Mouse (Mus musculus) left cerebral cortex, adult 9 months (tissue): ENCODE data around the gene Actr1a.

Experiments
- DNase-seq, 2 experiments: peaks; one replicate each; pipeline ENCODE4 v3.0.0; 2022; ENCODE audit warnings: low spot score in 2 of 2

Actr1a gene

DNA sequence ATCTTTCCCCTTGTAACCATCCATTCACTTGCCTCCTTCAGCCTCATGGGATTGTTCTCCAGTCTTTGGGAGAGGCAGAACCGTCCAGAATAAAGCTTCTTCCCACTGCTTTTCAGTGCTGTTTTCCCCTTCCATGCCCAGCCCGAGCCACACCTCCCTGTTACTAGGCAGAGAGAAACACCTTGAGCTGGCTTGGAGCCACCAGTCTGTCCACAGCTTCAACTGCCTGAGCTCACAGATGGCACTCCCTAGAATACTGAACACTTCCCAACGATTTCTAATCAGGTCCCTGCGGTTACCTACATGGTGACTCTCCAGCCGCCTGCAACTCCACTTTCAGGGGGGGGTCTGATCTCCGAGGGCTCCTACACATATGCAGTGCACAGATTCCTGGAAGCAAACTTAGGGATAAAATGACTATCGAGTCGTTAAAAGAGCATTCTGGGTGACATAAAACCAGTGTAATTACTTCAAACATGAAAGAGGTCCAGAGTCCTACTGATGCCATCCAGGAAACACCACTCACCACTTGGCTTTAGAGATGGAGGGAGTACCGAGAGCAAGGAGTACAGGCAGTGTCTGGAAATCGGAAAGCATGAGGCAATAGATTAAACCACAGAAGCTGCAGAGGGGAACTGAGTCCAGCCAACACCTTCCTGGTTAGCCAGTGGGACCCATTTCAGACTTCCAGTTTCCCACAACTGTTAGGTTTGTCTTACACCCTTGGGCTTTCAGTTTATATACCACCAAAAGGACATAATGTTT lies 45.2 kb downstream of the Actr1a start, which contains the start of gene 2310034G01Rik:
Gene 2310034G01Rik (minus strand): TSS at position 135 of the 765 bp plus-strand sequence.
- no peak for DNase-seq

DNA sequence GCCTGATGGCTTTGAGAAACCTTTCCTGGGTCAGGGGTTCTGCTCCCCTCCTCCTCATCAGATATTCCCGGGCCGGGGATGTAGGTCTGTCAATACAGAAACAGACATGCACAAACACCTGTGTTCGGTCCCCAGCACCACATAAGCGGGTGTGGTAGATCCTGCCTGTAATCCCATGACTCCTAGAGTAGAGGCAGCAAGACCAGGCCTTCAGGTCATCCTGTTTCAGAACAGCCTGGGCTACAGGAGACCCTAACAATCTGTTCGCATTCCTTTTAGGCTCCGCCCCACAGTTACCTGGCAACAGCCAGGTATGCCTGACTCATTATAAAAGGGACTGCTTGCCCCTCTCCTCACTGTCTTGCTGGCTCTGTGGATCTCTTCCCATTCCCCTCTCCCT lies 46.0 kb downstream of the Actr1a start:
- no peak for DNase-seq

DNA sequence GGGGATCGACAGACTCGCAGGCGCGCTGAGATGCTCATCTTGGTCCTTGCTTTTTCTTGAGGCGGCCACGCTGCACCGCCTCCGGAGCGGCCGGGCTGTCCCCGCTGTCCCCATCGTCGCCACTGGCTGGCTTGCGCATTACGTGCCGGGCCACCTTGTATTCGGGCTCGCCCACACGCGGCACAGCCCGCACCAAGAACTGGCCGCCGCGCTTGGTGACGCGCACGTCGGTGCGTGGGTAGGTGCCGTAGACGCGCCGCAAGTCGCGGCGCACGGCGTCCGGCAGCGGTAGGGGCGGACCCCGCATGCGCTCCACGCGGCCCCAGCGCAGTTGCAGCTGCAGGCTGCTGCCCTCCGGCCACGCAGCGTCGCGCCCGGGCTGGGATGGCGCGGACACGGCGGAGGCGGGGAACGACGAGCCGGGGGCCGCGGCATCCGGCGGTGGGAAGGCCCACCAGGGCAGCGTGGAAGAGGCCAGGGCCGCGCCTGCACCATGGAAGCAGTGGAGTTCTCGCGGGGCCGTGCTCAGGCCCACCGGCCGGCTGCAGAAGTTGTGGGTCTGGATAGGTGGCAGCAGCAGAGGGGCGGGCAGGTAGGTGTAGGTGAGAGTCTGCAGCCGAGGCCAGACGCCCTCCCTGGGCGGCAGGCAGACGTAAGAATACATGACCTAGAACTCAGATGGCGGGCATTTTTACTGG lies 46.6 kb downstream of the Actr1a start:
- peak; percentile 85 to 93 for DNase-seq

DNA sequence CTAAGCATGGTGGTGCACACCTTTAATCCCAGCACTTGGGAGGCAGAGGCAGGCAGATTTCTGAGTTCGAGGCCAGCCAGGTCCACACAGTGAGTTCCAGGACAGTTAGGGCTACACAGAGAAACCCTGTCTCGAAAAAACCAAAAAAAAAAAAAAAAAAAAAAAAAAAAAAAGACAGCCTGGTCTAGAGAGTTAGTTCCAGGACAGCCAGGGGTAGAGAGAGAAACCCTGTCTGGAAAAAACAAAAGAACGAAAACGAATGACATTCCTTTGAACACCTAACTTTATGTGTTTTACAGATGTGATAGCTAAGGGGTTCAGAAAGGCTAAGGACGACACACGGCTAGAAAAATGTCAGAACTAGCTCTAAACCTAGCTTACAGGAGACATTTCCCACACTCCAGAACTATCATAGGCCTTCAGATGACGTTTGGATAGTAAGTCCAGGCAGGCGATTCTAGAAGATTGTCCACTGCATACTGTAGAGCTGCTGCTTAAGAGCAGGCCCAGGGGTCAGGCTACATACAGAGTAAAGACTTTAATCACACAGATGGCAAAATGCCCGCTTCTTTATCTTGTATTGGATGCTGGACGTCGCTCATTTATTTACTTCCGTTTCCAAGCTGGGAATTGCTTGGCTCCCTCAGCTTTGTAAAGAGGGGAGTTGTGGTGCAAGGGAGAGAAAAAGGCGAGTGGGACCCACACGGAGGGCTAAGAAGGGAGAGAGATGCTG lies 47.4 kb downstream of the Actr1a start:
- peak in 1 of 2 experiments; percentile 32 for DNase-seq

DNA sequence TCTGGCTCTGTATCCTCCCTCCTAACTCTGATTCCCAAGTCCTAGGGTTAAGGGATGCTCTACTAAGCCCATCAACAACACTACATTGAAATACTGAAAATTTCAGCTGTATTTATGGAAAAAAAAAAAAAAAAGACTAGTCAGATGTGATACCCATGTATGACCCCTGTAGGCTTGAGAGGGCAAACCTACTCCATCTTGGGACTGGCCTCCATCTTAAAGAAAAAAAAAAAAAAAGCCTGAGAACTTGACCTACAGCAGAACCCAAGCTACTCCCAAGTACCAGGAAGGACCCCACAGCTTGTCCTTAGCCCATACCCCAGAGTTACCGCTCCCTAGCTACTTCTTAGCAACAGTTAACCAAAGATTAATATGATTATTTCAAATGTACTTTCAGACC lies 48.4 kb downstream of the Actr1a start:
- DNase-seq: no peak

DNA sequence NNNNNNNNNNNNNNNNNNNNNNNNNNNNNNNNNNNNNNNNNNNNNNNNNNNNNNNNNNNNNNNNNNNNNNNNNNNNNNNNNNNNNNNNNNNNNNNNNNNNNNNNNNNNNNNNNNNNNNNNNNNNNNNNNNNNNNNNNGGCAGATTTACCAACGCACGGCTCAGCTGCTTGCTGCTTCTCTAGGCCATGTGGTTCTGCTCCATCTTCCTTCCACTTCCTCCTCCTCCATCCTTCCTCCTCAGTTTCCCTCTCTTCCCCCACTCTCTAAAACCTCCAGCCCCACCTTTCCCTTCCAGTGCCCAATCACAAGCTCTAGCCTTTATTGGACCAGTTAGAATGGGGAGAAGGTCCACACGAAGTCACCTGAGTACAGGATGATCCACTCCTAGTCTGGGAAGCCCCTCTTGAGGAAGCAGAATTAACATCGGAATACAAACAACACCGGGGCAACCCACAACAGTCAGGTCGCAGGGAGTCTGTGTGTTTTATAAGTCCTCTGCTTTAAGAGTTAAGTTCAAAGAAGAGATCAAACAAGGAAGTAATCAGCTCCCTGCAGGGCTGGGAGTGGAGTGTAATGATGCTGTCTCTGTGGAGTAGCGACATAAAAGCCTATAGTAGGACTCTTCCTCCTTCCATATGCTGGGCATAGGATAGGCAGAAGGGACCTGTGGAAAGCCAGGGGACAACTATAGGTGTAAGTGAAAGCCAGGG lies 50.7 kb downstream of the Actr1a start:
- no peak for DNase-seq

DNA sequence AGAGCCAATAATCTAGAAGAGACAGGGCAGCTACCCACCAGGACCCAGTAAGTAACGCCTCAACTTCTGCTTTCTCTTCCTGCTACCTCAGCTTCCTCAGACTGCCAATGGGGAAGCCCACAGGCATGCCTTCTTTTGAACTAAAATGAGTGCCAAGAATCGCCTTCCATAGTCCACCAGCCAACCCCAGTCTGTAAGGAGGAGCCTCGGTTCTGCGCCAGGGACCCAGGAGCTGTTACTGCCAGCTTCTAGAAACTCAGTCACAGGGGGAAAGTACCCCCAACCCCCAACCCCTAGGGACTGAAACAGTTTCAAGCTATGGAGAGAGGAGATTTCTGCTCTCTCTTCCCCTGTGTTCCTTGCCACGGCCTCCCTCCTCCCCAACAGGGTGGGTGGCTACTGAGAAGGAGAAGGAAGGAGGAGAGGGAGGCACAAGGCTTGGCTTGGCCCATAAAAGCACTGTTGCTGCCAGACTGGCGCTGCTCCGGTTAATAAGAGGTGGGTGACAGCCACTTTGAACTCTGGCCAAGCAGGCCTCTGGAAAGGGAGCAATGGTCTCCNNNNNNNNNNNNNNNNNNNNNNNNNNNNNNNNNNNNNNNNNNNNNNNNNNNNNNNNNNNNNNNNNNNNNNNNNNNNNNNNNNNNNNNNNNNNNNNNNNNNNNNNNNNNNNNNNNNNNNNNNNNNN lies 56.1 kb downstream of the Actr1a start:
- peak in 1 of 2 experiments; percentile 49 for DNase-seq

DNA sequence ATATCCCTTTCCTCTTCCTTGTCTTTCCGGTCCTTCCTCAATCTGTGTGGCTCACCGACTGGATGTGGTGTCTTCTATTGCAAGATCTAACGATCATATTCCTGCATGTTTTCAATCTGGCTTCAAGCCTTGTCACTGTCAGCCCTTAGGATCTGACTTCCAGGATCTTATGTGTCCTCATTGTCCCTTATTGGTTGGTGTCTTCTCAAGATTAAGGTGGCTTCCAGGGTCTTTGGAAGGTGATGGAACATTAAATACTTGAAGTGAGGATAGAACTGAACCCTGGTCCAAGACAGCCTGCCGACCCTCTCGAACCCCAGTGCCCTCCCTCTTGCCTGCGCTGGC lies 56.6 kb downstream of the Actr1a start:
- DNase-seq: no peak

DNA sequence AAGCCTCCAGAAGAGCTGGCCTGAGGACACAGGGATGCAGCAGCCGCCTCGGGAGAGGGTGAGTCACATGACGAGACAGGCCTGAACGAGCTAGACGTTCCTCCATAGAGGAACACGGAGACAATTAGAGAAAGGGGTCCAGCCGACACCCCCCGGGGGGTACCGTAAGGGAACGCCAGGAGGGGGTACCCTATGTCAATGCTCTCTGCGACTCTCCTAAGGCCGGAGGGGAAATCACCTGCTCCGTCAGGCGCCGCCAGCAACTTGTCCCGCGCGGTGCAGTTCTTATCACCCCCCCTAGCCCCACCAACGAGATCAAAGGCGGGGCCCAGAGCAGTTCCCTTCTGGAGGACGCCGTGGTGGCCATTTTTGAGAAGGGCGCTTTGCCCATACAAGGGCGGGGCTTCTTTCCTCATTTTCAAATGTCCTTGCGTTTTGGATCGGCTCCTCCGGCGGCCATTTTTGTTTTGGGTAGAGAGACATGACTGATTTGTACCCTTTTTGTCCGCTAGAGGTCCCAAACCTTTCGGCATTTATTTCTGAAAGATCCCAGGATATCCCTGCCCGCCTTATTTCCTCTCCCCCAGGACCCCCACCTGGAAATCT lies 57.1 kb downstream of the Actr1a start, which contains the start of gene Cuedc2:
Gene Cuedc2 (minus strand): TSS at position 372 of the 606 bp plus-strand sequence.
- DNase-seq: peak; percentile 92 to 100

DNA sequence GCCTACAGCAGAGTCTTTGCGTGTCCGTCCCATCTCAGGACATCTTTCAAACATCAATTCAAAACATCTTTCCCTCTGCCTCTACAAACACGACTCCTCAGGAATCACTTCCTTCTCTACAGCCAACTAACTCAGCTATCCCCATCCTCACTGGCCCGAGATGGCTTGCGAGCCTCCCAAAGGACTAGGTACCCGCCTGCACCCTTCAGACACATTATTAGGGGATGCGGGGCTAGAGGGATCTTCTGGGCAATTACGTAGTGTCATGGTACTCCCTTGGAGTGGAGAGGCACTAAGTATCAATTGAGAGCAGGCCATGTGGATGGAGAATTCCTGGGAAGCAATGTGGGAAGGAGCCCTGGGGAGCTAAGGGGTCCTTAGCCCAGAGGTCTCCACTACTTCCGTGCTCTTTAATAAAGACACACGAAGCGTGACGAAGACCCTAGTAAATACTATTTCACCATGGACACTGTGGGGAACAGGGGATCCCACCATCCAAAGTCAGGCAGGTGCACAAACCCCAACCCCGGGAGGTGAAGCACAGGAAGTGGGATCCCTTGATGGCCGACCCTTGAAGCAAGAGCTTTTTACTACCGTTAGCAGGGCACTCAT lies 57.7 kb downstream of the Actr1a start:
- DNase-seq: no peak

DNA sequence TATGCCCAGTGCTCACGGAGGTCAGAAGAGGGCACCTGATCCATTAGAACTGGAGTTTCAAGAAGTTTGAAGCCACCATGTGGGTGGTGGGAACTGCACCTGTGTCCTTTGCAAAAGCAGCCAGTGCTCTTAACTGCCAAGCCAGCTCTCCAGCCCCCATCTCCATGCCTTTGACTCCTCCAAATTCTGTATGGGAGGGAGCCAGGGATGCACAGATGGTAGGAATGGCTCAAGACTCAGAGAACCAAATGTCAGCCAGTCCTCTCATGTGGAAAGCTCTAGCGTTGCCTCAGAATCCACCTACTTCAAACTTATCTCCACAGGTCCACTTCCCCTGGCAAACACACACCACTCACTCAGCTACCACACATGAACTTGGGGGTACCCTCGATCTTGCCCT lies 61.6 kb downstream of the Actr1a start:
- no peak for DNase-seq

DNA sequence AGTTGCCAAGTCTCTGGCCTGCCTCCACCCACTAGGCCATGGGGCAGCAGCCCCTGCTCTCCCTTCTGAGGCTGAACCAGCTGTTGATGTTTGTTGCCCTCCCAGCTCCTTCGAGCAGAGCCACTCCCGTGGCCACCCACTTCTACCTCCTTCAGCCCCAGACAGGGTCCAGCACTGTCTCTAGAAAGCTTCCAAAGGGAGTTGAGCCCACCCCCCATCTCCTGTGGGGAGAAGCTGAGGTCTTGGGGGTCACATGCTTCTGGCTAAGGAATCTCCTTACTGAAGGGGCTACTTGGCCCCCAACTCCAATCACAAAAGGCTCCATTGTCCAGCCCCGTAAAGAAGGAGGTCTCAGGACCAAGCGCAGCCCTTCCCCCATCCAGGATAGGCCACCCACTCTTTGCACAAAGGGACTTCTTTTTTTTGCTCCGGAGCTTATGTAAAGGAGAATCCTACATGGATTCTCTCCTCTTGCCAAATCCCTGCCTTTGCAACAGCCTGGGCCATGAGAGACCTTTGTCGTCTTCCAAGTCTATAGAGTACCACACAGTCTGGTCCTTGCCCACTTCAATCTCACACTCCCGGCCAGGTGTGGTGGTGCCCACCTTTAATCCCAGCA lies 62.7 kb downstream of the Actr1a start:
- no peak for DNase-seq

DNA sequence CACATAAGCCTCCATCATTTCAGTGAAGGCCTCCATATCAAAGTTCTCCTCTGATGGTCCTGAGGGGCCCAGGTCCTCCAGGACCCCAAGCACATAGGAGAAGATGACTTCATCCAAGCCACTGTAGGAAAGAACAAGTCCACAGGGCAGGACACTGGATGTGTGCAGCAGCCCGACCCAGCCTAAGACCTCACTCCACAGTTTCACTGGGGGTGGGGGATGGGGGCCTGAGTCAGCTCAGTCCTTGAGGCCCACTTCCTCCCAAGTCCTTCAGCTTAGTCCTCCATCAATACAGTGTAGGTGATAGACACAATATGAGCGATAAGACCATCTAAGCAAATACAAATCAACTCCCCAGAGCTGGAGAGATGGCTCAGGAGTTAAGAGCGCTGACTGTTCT lies 63.6 kb downstream of the Actr1a start:
- DNase-seq: no peak

DNA sequence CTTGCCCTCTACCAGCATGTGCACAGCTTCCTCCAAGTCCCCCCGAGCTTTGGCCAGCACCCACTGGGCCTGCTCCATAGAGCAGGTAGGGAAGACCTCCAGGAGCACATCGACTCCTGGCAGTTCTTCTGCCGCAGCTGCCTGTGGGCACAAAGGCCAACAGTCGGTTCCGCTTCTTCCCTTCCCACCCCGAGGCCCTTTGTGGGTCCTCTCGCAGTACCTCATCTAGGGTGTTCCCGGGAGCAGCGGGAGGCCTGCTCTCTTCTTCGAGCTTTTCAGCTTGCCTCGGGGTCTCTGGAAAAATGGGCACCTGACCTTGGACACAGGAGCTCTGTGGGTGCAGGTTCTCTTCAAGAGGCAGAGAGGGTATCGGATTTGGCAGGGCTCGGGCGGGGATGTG lies 64.2 kb downstream of the Actr1a start:
- DNase-seq: no peak

DNA sequence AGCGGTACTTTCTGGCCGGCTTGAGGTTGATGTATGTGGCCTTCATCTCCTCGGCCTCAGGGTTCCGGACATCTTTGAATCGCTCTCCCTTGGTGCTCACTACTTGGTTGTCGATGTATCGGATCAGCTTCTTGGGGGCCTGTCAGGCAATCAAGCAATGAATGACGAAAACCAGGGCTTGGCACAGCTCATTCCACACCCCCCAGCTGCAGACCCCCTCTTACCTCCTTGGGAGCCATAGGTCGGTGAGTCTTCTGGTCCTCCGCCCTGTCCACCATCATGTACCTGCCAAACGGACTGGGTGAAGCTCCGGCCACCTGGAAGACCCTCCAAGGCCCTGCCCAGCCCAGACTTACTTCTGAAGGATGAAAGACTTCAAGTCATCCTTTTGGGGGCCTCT lies 64.9 kb downstream of the Actr1a start:
- DNase-seq: no peak

DNA sequence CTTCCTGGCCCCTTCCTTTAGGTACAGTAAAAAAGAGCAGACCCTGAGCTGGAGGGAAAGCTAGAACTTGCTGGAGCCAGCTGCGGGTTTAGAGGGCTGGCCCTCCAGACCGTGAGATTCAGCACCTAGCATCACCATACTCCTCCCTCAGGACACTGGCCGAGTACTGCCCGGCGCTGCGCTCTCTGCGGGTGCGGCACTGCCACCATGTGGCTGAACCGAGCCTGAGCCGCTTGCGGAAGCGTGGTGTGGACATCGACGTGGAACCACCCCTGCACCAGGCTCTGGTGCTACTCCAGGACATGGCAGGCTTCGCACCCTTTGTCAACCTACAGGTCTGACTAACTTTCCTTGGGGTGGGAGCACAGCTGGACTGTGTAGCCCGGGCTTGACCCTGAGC lies 65.6 kb downstream of the Actr1a start:
- DNase-seq: peak in 1 of 2 experiments; percentile 83

DNA sequence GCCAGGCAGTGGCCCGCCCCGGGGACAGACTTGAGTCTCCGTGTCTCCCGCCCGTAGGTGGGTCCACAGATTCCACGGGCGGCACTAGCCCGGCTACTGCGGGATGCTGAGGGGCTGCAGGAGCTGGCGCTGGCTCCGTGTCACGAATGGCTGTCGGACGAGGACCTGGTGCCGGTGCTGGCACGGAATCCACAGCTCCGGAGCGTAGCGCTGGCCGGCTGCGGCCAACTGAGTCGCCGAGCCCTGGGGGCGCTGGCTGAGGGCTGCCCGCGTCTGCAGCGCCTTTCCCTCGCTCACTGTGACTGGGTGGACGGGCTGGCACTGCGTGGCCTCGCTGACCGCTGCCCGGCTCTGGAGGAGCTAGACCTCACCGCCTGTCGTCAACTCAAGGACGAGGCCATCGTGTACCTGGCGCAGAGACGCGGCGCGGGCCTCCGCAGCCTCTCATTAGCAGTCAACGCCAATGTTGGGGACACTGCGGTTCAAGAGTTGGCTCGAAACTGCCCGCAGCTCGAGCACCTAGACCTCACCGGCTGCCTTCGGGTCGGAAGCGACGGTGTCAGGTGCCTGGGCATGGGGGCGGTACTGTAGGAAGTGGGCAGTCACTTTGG lies 66.4 kb downstream of the Actr1a start:
- DNase-seq: no peak

DNA sequence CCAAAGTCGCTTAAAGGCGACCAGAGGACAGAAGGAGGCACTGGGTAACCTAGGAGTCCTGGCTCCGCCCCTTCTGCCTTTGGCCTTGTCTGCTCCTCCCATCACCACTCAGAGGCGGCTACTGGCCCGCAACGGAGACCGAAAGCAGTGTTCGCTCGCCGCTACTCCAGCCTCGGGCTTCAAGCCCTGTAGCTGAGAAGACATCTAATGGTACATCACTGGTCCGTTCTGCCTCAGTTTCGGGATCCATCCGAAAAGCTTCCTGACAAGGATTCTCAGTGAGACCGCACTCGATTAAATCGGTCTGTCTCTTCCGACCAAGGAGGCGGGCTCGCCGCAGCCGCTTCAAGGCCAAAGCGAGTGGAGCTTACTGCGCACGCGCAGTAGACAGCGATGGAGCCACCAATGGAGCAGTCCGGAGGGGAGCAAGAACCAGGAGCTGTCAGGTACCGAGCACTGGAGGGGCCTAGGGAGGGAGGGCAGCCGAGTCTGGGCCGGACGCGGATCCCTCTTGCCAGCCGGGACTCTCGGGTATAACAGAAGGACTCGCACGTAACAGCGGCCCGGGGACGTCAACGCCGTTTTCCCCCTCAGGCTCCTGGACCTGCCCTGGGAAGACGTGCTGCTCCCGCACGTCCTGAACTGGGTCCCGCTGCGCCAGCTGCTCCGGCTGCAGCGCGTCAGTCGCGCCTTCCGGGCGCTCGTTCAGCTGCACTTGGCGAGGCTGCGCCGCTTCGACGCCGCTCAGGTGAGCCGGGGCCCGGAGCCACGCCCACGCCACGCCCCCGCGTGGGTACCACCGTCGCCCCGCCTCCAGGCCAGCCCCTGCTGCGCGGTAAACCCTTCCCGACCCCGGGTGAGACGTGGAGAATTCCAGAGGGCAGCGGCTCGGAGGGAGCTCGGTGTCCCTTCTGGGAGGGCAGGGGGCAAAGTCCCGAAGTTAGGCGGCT lies 67.2 kb downstream of the Actr1a start, which contains the start of gene Fbxl15:
Gene Fbxl15 (plus strand): TSS at position 104 of the 950 bp plus-strand sequence.
- DNase-seq: peak; percentile 92 to 96
